Mouse (Mus musculus) brown adipose tissue, adult 24 weeks (tissue): ENCODE results near the gene Pml. TPM values are rescaled to one million over a fixed set of nuclear protein-coding genes. Genes with fewer than 3 reads are reported as not detected.

Experiments
- H3K27ac ChIP-seq: fragments of 200-500 bp; replicated peaks from 2 replicates; pipeline ENCODE4 v1.5.1; 2012; ENCODE audit warnings: low read depth, mild to moderate bottlenecking, low read length
- H3K4me1 ChIP-seq: fragments of 200-500 bp; 2 replicates; pipeline ENCODE4 v1.6.1; 2012; ENCODE audit warnings: low read length, mixed read lengths; ENCODE audit not compliant: control insufficient read depth, insufficient read depth, insufficient read length
- H3K4me3 ChIP-seq: fragments of 200-500 bp; 2 replicates; pipeline ENCODE4 v1.5.1; 2012; ENCODE audit warnings: low read depth, mild to moderate bottlenecking, low read length, moderate library complexity; ENCODE audit not compliant: insufficient read depth
- polyA plus RNA-seq: library from polyadenylated mRNA; stranded (reverse); fragments of >200 nt; gene quantifications from 2 replicates; pipeline ENCODE4 v1.2.4, GENCODE M21; 2012; ENCODE audit not compliant: missing spikeins, insufficient read depth, insufficient read length

The Pml gene
- polyA plus RNA-seq, 1 experiment: 9.4 TPM

GRCm38 (mm10) chr9:58195671-58196070, 53.9 kb downstream of the Pml start:
- Histone ChIP-seq H3K4me1 (peaks cover 2% of the 10 kb centered on the region; the same call in 1 of the 2 replicates), H3K4me3 (no peak overlapping the region), H3K27ac (no peak overlapping the region)

- Histone ChIP-seq H3K4me3 (no peak overlapping the region), H3K27ac (no peak overlapping the region), H3K4me1 (no peaks in the 10 kb centered on the region)
These were observed 55.4 kb downstream of the Pml start for GRCm38 (mm10) chr9:58194222-58194621.

- Histone ChIP-seq H3K27ac (no peak overlapping the region), H3K4me1 (no peaks in the 10 kb centered on the region), H3K4me3 (no peak overlapping the region)
These were observed 65.1 kb downstream of the Pml start for GRCm38 (mm10) chr9:58184456-58184855.

GRCm38 (mm10) chr9:58179390-58179789, 70.2 kb downstream of the Pml start:
- Histone ChIP-seq H3K27ac (no peak overlapping the region), H3K4me1 (0 out of 2 replicates have a peak, but pooled peaks cover 2% of the 10 kb centered on the region), H3K4me3 (no peak overlapping the region)

GRCm38 (mm10) chr9:58177165-58177564, 72.4 kb downstream of the Pml start:
- Histone ChIP-seq H3K4me1 (0 out of 2 replicates have a peak, but pooled peaks cover 2% of the 10 kb centered on the region), H3K27ac (no peak overlapping the region), H3K4me3 (no peak overlapping the region)

- Histone ChIP-seq H3K4me1 (0 out of 2 replicates have a peak, but pooled peaks cover 2% of the 10 kb centered on the region), H3K4me3 (no peak overlapping the region), H3K27ac (no peak overlapping the region)
These were observed 73.7 kb downstream of the Pml start for GRCm38 (mm10) chr9:58175745-58176487.

GRCm38 (mm10) chr9:58174818-58175251, 74.8 kb downstream of the Pml start:
- 0 out of 2 replicates have a peak, but pooled peaks cover 2% of the 10 kb centered on the region for H3K4me1 ChIP-seq
- H3K27ac ChIP-seq: no peak overlapping the region
- H3K4me3 ChIP-seq: no peak overlapping the region

- no peak overlapping the region for H3K27ac ChIP-seq
- H3K4me1 ChIP-seq: 0 out of 2 replicates have a peak, but pooled peaks cover 2% of the 10 kb centered on the region
- H3K4me3 ChIP-seq: no peak overlapping the region
These were observed 76.7 kb downstream of the Pml start for GRCm38 (mm10) chr9:58172863-58173262.

- H3K4me1 ChIP-seq: no peaks in the 10 kb centered on the region
These were observed 80.2 kb downstream of the Pml start for GRCm38 (mm10) chr9:58169426-58169825.

GRCm38 (mm10) chr9:58168880-58169279, 80.7 kb downstream of the Pml start:
- no peak overlapping the region for H3K27ac ChIP-seq
- H3K4me1 ChIP-seq: no peaks in the 10 kb centered on the region
- no peak overlapping the region for H3K4me3 ChIP-seq

More at GRCm38 (mm10) chr9:58169426-58169825, 80.2 kb downstream of the Pml start:
- H3K27ac ChIP-seq: no peak overlapping the region
- no peak overlapping the region for H3K4me3 ChIP-seq

Other genes with a start within 250 kb of the Pml start
- gene Cyp11a1, start 243.4 kb downstream of the Pml start, polyA plus RNA-seq: not detected in 2 replicates
- gene Stra6, start 186.0 kb downstream of the Pml start, polyA plus RNA-seq: not detected in 2 replicates
- gene Ccdc33, start 131.0 kb downstream of the Pml start, polyA plus RNA-seq: not detected in 2 replicates
- gene Islr, start 45.5 kb downstream of the Pml start, polyA plus RNA-seq: 8.8 and 17.5 TPM in 2 replicates
- gene Islr2, start 45.5 kb downstream of the Pml start, polyA plus RNA-seq: 0.29 and 1.8 TPM in 2 replicates
- gene Stoml1, start 3.4 kb upstream of the Pml start, polyA plus RNA-seq: 7.9 and 8.1 TPM in 2 replicates
- gene Loxl1, start 63.4 kb upstream of the Pml start, polyA plus RNA-seq: 8.1 and 13.8 TPM in 2 replicates
- not detected in 2 replicates for gene Tbc1d21, start 120.7 kb upstream of the Pml start, polyA plus RNA-seq
- gene Insyn1, start 238.8 kb upstream of the Pml start, polyA plus RNA-seq: 9.5 and 12.1 TPM in 2 replicates